Mouse (Mus musculus): ENCODE measurements around the gene Ugt2b34.
"Not testable (repeated sequence)": the region's sequence is repeated elsewhere in the genome, so short reads cannot be mapped to it uniquely, and the experiment has no call there.

DNA sequence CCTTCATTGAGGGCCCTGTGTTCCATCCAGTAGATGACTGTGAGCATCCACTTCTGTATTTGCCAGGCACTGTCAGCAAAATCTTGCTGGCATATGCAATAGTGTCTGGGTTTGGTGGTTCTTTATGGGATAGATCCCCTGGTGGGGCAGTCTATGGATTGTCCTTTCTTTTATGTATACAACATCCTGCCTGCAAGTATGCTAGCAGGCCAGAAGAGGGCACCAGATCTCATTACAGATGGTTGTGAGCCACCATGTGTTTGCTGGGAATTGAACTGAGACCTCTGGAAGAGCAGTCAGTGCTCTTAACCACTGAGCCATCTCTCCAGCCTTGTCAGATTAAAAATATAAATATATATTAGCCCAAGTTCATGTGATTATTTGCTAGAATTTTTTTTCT lies 65.5 kb downstream of the Ugt2b34 start:
- TF ChIP-seq ZC3H11A (IDR thresholded peaks at IDR 0.05; ENCODE audit: borderline replicate concordance, low read depth, low read length); HCFC1 (IDR thresholded peaks at IDR 0.05; ENCODE audit: borderline replicate concordance, insufficient read depth, low read length); MAFK (IDR thresholded peaks at IDR 0.05; ENCODE audit: insufficient read depth, low read depth, low read length); ZNF384 (IDR thresholded peaks at IDR 0.05; ENCODE audit: low read depth, low read length); CHD2 (IDR thresholded peaks at IDR 0.05; ENCODE audit: low read depth, low read length): not testable (repeated sequence)
